Mouse (Mus musculus) hematopoietic multipotent progenitor cell, adult 10-12 weeks (in vitro differentiated cells): ENCODE measurements around the gene Slc6a16. TPM values are rescaled to one million over a fixed set of nuclear protein-coding genes. Genes with fewer than 3 reads are reported as not detected.

Source experiments
- polyA plus RNA-seq: library from polyadenylated mRNA; stranded (reverse); fragments of >175 nt; gene quantifications from 2 replicates; pipeline ENCODE4 v1.2.3, GENCODE M21; 2012; ENCODE audit warnings: low replicate concordance

Gene Slc6a16
- not detected in 2 replicates for polyA plus RNA-seq

DNA sequence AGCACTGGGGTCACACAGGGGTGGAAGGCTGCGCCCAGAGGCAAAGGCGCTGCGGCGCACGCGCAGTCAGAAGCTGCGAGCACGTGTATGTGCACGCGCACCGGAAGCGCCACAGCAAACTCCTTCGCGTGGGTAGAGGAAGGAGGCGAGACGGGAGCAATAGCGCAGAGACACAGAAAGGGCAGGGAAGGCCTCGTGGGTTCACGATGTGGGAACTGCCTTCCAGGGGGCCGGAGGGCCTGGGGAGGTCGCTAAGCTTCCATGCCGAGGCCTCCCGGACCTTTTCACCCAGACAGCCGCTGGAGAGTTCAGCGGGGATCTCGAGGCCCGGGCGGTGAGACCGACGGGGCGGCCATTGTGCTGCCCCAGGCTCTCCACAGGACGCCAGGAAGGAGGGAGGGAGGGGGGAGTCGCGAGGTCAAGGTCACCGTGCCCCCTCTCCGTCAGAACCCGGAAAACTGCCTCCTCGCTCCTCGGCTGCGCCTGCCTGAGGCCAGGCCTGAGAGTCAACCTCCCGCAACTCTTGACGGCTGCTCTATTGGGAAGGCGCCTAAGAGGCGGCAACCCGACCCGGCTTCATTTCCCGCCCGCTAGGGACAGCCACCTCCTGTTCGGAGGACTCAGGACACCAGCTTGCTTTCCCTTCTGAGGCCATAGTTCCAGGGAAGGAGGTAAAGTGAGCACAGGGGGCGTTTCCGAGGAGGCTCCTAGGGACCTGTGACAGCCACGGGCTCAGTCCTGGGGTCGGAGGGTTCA, at the start of gene Slc6a16:
Slc6a16 (plus strand) TSS at position 453 of the 756 bp plus-strand sequence.

DNA sequence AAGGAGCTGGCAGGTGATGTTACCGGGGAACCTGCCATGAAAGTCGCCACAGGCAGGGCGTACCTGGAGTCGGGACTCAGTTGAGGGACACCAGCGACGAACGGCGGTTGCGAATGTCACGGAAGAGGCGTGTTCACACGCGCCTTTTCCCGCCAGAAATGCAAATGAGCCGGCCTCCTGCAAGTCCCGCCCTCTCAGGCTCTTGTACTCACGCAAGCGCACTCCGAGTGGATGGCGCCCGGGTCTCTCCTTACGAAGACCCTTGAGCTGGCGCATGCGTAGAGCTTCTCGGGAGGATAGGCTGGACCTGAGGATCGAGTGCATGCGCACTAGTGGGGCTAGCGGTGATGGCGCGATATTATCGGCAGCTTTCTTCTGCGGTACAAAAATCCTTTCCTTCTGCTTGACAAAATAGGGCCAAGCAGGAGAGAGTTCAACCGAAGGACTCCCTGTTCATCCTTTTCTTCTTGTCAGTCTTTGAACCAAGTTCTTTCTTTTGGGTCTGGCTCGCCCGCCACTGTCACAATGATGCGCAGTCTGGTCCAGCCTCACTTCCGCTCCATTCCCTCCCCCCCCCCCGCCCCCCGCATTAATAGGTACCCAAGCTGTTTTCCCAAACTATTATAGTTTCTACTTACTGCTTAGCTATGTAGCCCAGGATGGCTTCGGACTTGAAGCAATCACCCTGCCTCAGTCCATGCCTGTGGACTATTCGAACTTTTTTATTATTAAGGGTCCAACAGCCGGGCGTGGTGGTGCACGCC, 36.3 kb upstream of the Slc6a16 start, which contains the start of gene Ccdc155:
Ccdc155 (minus strand) TSS at position 513 of the 764 bp plus-strand sequence.

DNA sequence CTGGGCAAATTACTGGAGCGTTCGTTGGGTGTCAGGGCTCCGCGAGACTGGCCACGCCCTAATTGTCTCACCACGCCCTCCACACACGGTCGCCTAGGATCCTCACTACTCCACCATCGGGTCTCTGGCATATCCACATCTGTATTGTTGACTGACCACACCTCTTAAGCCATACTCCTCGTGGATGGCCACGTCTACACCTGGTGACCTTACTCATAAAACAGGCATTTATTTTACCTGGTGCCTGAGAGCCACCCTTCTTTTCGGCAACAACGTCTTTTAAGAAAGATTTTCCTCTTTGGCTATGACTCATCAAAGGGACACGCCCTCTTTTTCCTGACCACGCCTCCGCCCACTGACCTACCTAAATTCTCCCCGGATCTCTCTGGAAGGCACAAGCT, 29.0 kb upstream of the Slc6a16 start, which contains the start of gene Dkkl1:
Dkkl1 (minus strand) TSS at position 297 of the 401 bp plus-strand sequence.

DNA sequence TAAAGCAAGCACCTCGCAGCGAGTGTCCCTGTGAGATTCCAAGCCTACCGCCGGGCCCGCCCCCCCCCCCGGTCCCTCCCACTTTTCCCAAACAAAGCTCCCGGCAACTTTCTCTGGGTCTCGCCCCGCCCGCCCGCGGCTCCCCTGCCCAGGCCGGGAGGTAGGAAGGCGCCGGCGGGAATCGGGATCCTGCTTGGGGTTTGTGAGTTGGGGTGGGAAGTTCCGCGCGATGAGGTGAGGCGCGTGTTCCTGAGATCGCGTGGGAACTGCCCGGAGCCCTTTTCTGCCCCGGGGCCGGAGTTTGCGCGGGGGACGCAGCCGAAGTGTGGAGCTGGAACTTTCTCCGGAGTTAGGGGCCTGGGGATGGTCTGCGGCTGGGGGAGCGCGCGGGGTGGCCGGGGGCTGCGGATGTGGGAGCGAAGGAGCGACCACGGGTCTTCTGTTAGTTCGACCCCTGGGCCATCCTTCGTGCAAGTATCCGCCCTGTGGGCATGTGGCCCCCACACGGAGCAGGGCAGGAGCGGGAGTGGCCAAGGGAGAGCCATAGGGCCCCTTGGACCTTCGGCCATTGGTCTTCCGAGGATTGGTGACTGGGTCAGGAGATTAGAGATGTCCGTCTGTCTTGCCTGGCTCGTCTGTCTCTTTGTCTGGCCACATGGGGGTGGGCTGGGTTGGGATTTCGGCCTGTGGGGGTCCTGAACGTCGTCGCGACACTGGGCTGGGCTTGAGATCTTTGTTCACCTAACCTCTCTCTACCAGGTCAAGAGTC, 25.0 kb upstream of the Slc6a16 start, which contains the start of gene Tead2:
Tead2 (plus strand) TSS at position 81 of the 769 bp plus-strand sequence.

DNA sequence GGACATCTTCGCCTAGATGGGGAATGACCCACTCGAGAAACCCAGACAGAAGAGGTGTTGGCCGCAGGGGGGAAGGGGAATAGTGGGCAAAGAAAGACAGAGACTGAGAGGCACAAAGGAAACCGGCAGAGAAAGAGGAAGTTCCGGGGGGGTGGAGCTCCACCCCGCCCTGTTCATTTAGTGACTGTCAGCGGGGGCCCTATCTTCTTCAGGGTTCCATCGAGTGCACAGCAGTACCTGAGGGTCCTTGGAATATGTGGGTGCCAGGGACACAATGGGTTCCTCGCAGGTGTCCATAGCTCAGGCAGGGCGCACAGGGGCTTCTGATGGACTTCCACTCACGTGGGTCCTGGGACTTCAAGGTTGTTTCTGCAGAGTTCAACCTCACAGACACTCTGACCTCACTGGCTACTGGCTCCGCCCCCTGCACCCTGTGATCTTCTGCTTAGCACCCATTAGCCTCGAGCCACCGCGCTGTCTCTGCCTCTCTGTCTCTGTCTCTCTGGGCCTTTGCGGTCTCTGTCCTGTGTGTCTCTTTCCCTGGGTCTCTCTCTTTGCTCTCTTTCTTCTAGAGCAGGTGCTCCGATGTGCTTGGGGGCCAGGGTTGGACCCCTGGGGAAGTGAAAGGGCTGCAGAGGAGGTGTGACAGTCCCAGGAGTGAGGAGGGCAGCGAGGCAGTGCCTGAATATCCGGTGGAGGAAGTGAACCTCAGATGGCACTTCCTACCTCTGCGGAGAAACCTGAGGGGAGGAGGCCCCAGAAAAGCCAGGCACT, 2.0 kb upstream of the Slc6a16 start, which contains the start of gene Cd37:
Cd37 (minus strand) TSS at position 393 of the 774 bp plus-strand sequence.

DNA sequence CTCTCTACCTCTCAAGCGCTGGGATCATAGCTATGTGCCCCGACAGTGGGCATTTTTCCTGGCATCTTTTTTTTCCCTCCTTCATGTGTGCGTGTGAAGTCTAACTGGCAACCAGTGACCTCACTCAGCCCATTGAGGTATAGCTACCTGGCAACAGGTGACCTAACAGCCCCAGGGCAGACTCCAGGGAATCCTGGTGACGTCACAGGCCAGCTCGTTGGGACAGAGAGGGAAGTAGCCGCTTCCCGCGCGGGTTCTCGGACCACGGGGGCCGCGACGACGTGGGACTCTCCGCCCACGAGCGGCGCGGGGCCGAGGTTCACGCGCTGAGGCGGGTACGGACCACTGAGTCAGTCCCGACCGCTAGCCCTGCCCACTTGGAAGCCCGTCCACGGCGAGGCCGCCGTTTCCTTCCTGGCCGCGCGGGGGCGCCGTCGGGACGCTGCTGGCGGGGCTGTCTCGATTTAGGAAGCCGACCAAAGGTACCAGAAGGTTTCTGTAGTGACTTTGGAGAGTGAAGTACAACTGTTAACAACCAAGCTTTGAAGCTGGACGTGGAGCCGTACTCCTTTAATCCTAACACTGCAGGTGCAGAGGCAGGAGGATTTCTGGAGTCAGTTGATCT, 36.4 kb downstream of the Slc6a16 start, which contains the start of gene Slc6a21:
Slc6a21 (plus strand) TSS at position 378 of the 625 bp plus-strand sequence.

Other genes starting within 250 kb of the Slc6a16 start
- 121 and 237 TPM in 2 replicates for gene Irf3, start 243.4 kb upstream of the Slc6a16 start, polyA plus RNA-seq
- 98.8 and 137 TPM in 2 replicates for gene Bcl2l12, start 242.4 kb upstream of the Slc6a16 start, polyA plus RNA-seq
- 147 and 361 TPM in 2 replicates for gene Scaf1, start 224.7 kb upstream of the Slc6a16 start, polyA plus RNA-seq
- gene Rras, start 223.1 kb upstream of the Slc6a16 start, polyA plus RNA-seq: 20.4 and 47.3 TPM in 2 replicates
- 91.8 and 211 TPM in 2 replicates for gene Prr12, start 188.2 kb upstream of the Slc6a16 start, polyA plus RNA-seq
- gene Nosip, start 178.7 kb upstream of the Slc6a16 start, polyA plus RNA-seq: 110 and 117 TPM in 2 replicates
- 21.9 and 40.2 TPM in 2 replicates for gene Prrg2, start 178.4 kb upstream of the Slc6a16 start, polyA plus RNA-seq
- 45.4 and 68.2 TPM in 2 replicates for gene Rcn3, start 148.9 kb upstream of the Slc6a16 start, polyA plus RNA-seq
- 210 and 322 TPM in 2 replicates for gene Fcgrt, start 137.2 kb upstream of the Slc6a16 start, polyA plus RNA-seq
- 79.7 and 146 TPM in 2 replicates for gene Rps11, start 116.6 kb upstream of the Slc6a16 start, polyA plus RNA-seq
- gene Rpl13a, start 112.3 kb upstream of the Slc6a16 start, polyA plus RNA-seq: 6,038 and 6,758 TPM in 2 replicates
- gene Gm45713, start 104.9 kb upstream of the Slc6a16 start, polyA plus RNA-seq: 0.59 and 3.0 TPM in 2 replicates
- gene Flt3l, start 104.7 kb upstream of the Slc6a16 start, polyA plus RNA-seq: 106 and 107 TPM in 2 replicates
- gene Pih1d1, start 86.8 kb upstream of the Slc6a16 start, polyA plus RNA-seq: 35.7 and 44.2 TPM in 2 replicates
- gene Aldh16a1, start 86.5 kb upstream of the Slc6a16 start, polyA plus RNA-seq: 98.2 and 154 TPM in 2 replicates
- 0.10 and 0.24 TPM in 2 replicates for gene Slc17a7, start 77.1 kb upstream of the Slc6a16 start, polyA plus RNA-seq
- 0.10 TPM in 1 of 2 replicates, not detected in the other for gene Gfy, start 61.5 kb upstream of the Slc6a16 start, polyA plus RNA-seq
- not detected in 2 replicates for gene Pth2, start 60.1 kb upstream of the Slc6a16 start, polyA plus RNA-seq
- 0.47 and 0.54 TPM in 2 replicates for gene Ccdc155, start 36.2 kb upstream of the Slc6a16 start, polyA plus RNA-seq
- gene Dkkl1, start 28.9 kb upstream of the Slc6a16 start, polyA plus RNA-seq: 13.5 and 29.6 TPM in 2 replicates
- 0.09 and 0.62 TPM in 2 replicates for gene Tead2, start 25.3 kb upstream of the Slc6a16 start, polyA plus RNA-seq
- gene Cd37, start 2.0 kb upstream of the Slc6a16 start, polyA plus RNA-seq: 1,076 and 1,868 TPM in 2 replicates
- gene Slc6a21, start 36.4 kb downstream of the Slc6a16 start, polyA plus RNA-seq: 0.34 and 0.58 TPM in 2 replicates
- gene Trpm4, start 92.7 kb downstream of the Slc6a16 start, polyA plus RNA-seq: 6.9 and 12.1 TPM in 2 replicates
- not detected in 2 replicates for gene Hrc, start 94.2 kb downstream of the Slc6a16 start, polyA plus RNA-seq
- 0.28 and 2.0 TPM in 2 replicates for gene Ppfia3, start 125.9 kb downstream of the Slc6a16 start, polyA plus RNA-seq
- gene Lin7b, start 129.5 kb downstream of the Slc6a16 start, polyA plus RNA-seq: 0.53 TPM in 1 of 2 replicates, not detected in the other
- gene Snrnp70, start 154.7 kb downstream of the Slc6a16 start, polyA plus RNA-seq: 628 and 1,029 TPM in 2 replicates
- not detected in 2 replicates for gene Kcna7, start 164.6 kb downstream of the Slc6a16 start, polyA plus RNA-seq
- gene Ntf5, start 172.6 kb downstream of the Slc6a16 start, polyA plus RNA-seq: 0.08 and 0.28 TPM in 2 replicates
- not detected in 2 replicates for gene Lhb, start 179.7 kb downstream of the Slc6a16 start, polyA plus RNA-seq
- 15.9 and 25.8 TPM in 2 replicates for gene Gys1, start 193.8 kb downstream of the Slc6a16 start, polyA plus RNA-seq
- 87.7 and 154 TPM in 2 replicates for gene Ruvbl2, start 197.0 kb downstream of the Slc6a16 start, polyA plus RNA-seq
- gene Ftl1, start 218.8 kb downstream of the Slc6a16 start, polyA plus RNA-seq: 6,376 and 13,145 TPM in 2 replicates
- 173 and 185 TPM in 2 replicates for gene Bax, start 225.8 kb downstream of the Slc6a16 start, polyA plus RNA-seq
- not detected in 2 replicates for gene Tulp2, start 240.8 kb downstream of the Slc6a16 start, polyA plus RNA-seq
- not detected in 2 replicates for gene Gm45808, start 245.7 kb downstream of the Slc6a16 start, polyA plus RNA-seq
- gene Dhdh, start 247.7 kb downstream of the Slc6a16 start, polyA plus RNA-seq: 0.81 and 2.1 TPM in 2 replicates